In the genomic region with DNA sequence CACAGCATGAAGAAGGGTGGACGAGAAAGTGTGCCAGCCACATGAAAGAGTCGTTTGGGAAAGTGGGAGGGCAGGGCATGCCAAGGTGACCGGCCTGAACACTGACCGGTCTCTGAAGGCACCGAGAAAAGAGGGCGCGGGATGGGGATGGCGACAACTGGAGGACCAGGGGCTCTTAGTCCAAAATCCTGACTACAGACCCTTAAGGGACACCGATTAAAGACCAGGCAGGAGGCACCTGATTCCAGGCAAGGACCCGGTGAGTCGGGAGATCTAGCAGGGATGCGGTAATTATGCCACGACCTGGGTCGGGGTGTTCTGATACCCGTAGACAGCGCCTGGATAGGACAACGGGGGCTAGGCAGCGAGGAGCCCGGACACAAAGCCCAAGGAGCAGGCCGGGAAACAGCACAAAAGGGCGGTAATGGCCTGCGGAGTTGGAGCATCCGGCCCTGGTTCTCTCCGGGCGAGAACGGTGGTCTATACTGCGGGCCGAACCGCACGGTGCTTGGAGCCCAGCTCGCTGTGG, we compare ENCODE assay signal across 8 mouse cellular contexts. TPM values are rescaled to one million over a fixed set of nuclear protein-coding genes. Genes with fewer than 3 reads are reported as not detected.
DNase-seq lines count a peak whose midpoint lies in the region; ATAC-seq and TF ChIP-seq lines count a peak whose summit lies in the region.

No protein-coding gene starts in this region.

- H3K27ac ChIP-seq in heart, embryonic 13.5 days (replicated peaks), result peak overlapping the region; percentile 46
- H3K27ac ChIP-seq in kidney, postnatal 0 days, result peak overlapping the region; percentile 68
- H3K27ac ChIP-seq in midbrain, embryonic 14.5 days (replicated peaks; ENCODE audit: low read depth, low read length), result peak overlapping the region; percentile 98

- TF ChIP-seq CTCF in kidney, postnatal 0 days (IDR thresholded peaks at IDR 0.05; ENCODE audit: low read depth), result no peak

- H3K9me3 ChIP-seq in heart, embryonic 13.5 days, result no peaks in the 10 kb centered on the region
- no peaks in the 10 kb centered on the region for H3K9me3 ChIP-seq in erythroblast, embryonic 14.5 days (ENCODE audit: control insufficient read depth, low read length)
- no peaks in the 10 kb centered on the region for H3K9me3 ChIP-seq in kidney, postnatal 0 days (replicated peaks; ENCODE audit: low read length)
- no peaks in the 10 kb centered on the region for H3K9me3 ChIP-seq in midbrain, embryonic 14.5 days (ENCODE audit: control insufficient read depth, low read length)

- peak overlapping the region; percentile 70 for H3K4me3 ChIP-seq in heart, embryonic 13.5 days
- peak overlapping the region; percentile 73 for H3K4me3 ChIP-seq in erythroblast, embryonic 14.5 days (replicated peaks)
- peak overlapping the region; percentile 59 for H3K4me3 ChIP-seq in kidney, postnatal 0 days (replicated peaks; ENCODE audit: low read depth, low read length)
- H3K4me3 ChIP-seq in midbrain, embryonic 14.5 days (replicated peaks; ENCODE audit: low read depth, low read length), result peak overlapping the region; percentile 73

- intact Hi-C loops in heart, postnatal 36 days (cut with DNase I), result loop anchor here (1.0 kb wide), 1 partner anchor 42 kb away; no protein-coding TSS in a partner anchor

- ATAC-seq in heart, embryonic 13.5 days (ENCODE audit: extremely low read depth, insufficient number of reproducible peaks, low FRiP score, low TSS enrichment), result 0 out of 2 replicates have a peak, but pooled peaks have one; percentile 20
- no peak for ATAC-seq in kidney, postnatal 0 days (replicated peaks; ENCODE audit: low FRiP score, low read depth)
- ATAC-seq in midbrain, embryonic 14.5 days (ENCODE audit: low FRiP score, low TSS enrichment), result peak; percentile 35

- under 1% methylated on average over 31 of the region's 31 CpGs for WGBS in heart, embryonic 13.5 days
- WGBS in kidney, postnatal 0 days, result under 1% methylated on average over 31 of the region's 31 CpGs
- under 1% methylated on average over 31 of the region's 31 CpGs for WGBS in midbrain, embryonic 14.5 days

- H3K4me2 ChIP-seq in heart, embryonic 13.5 days, result peak overlapping the region; percentile 100
- peak overlapping the region; percentile 96 for H3K4me2 ChIP-seq in kidney, postnatal 0 days (ENCODE audit: low read length)
- peak overlapping the region; percentile 100 for H3K4me2 ChIP-seq in midbrain, embryonic 14.5 days (ENCODE audit: low read length)

- DNase-seq in heart, postnatal 36 days, result no peak
- DNase-seq in MN1 (ENCODE audit: low spot score), result peak; percentile 23
- no peak for DNase-seq in kidney, postnatal 0 days (ENCODE audit: low spot score)
- peak; percentile 64 for DNase-seq in midbrain, embryonic 14.5 days
- DNase-seq in right cerebral cortex, postnatal 4 days, result no peak
- DNase-seq in layer of hippocampus, adult 9-11 months, result no peak

- peak overlapping the region; percentile 84 for H3K9ac ChIP-seq in heart, embryonic 13.5 days
- peak overlapping the region; percentile 70 for H3K9ac ChIP-seq in kidney, postnatal 0 days (ENCODE audit: low read depth, low read length)
- peak overlapping the region; percentile 96 for H3K9ac ChIP-seq in midbrain, embryonic 14.5 days (replicated peaks; ENCODE audit: low read length)

- peaks cover 26% of the 10 kb centered on the region for H3K4me1 ChIP-seq in heart, embryonic 13.5 days
- peaks cover 49% of the 10 kb centered on the region for H3K4me1 ChIP-seq in erythroblast, embryonic 14.5 days (ENCODE audit: control insufficient read depth)
- H3K4me1 ChIP-seq in kidney, postnatal 0 days (replicated peaks; ENCODE audit: insufficient read depth, low read length), result peaks cover 14% of the 10 kb centered on the region; the same call in 1 of the 2 replicates
- peaks cover 27% of the 10 kb centered on the region for H3K4me1 ChIP-seq in midbrain, embryonic 14.5 days (ENCODE audit: control insufficient read depth, insufficient read depth, low read length)

- 0 out of 2 replicates have a peak, but pooled peaks cover 15% of the 10 kb centered on the region for H3K27me3 ChIP-seq in heart, embryonic 13.5 days (replicated peaks)
- peaks cover 20% of the 10 kb centered on the region for H3K27me3 ChIP-seq in erythroblast, embryonic 14.5 days (ENCODE audit: control insufficient read depth)
- H3K27me3 ChIP-seq in kidney, postnatal 0 days (ENCODE audit: insufficient read depth, low read length), result no peaks in the 10 kb centered on the region
- H3K27me3 ChIP-seq in midbrain, embryonic 14.5 days (ENCODE audit: control insufficient read depth, insufficient read depth, low read length), result no peaks in the 10 kb centered on the region

- H3K36me3 ChIP-seq in heart, embryonic 13.5 days, result 0 out of 2 replicates have a peak, but pooled peaks cover 2% of the 10 kb centered on the region
- H3K36me3 ChIP-seq in erythroblast, embryonic 14.5 days (ENCODE audit: control insufficient read depth), result no peaks in the 10 kb centered on the region
- no peaks in the 10 kb centered on the region for H3K36me3 ChIP-seq in kidney, postnatal 0 days (ENCODE audit: insufficient read depth, low read length)
- no peaks in the 10 kb centered on the region for H3K36me3 ChIP-seq in midbrain, embryonic 14.5 days (ENCODE audit: control insufficient read depth, insufficient read depth, low read length)

RNA-seq across cellular contexts. Expression of gene Slc43a2, which starts 0.6 kb away (rescaled TPM):
- polyA plus RNA-seq in heart, embryonic 13.5 days (2015; fragmentation: Nextera tagmentation; extraction: Ambion mirVana), result 3.2 and 3.6 TPM in 2 replicates
- total RNA-seq in heart, postnatal 36 days (2021), result 10 to 100 TPM; 17.7 to 22.2 TPM
- 0.29 and 0.56 TPM in 2 replicates for polyA plus RNA-seq in erythroblast, embryonic 14.5 days (2012)
- 16.6 and 19.1 TPM in 2 replicates for polyA plus RNA-seq in kidney, postnatal 0 days (2015; fragmentation: Nextera tagmentation; extraction: Ambion mirVana)
- 15.7 and 18.3 TPM in 2 replicates for polyA plus RNA-seq in midbrain, embryonic 14.5 days (2014; fragmentation: Nextera tagmentation; extraction: Ambion mirVana)

RNA-seq across cellular contexts. Expression of gene Scarf1, which starts 17.6 kb away (rescaled TPM):
- 12.9 and 13.2 TPM in 2 replicates for polyA plus RNA-seq in heart, embryonic 13.5 days (2015; fragmentation: Nextera tagmentation; extraction: Ambion mirVana)
- 10 to 100 TPM in 1 of 2 experiments, 1 to 10 TPM in 1; 9.1 to 10.3 TPM for total RNA-seq in heart, postnatal 36 days (2021)
- 0.04 and 0.06 TPM in 2 replicates for polyA plus RNA-seq in erythroblast, embryonic 14.5 days (2012)
- 13.6 and 14.4 TPM in 2 replicates for polyA plus RNA-seq in kidney, postnatal 0 days (2015; fragmentation: Nextera tagmentation; extraction: Ambion mirVana)
- 2.0 and 3.6 TPM in 2 replicates for polyA plus RNA-seq in midbrain, embryonic 14.5 days (2014; fragmentation: Nextera tagmentation; extraction: Ambion mirVana)

RNA-seq across cellular contexts. Expression of gene Rilp, which starts 21.0 kb away (rescaled TPM):
- polyA plus RNA-seq in heart, embryonic 13.5 days (2015; fragmentation: Nextera tagmentation; extraction: Ambion mirVana), result 3.4 TPM in 2 replicates
- 10 to 100 TPM; 51.4 to 52.3 TPM for total RNA-seq in heart, postnatal 36 days (2021)
- 0.10 TPM in 1 of 2 replicates, not detected in the other for polyA plus RNA-seq in erythroblast, embryonic 14.5 days (2012)
- 4.2 and 4.5 TPM in 2 replicates for polyA plus RNA-seq in kidney, postnatal 0 days (2015; fragmentation: Nextera tagmentation; extraction: Ambion mirVana)
- polyA plus RNA-seq in midbrain, embryonic 14.5 days (2014; fragmentation: Nextera tagmentation; extraction: Ambion mirVana), result 1.0 and 1.6 TPM in 2 replicates

RNA-seq across cellular contexts. Expression of gene Prpf8, which starts 44.3 kb away (rescaled TPM):
- polyA plus RNA-seq in heart, embryonic 13.5 days (2015; fragmentation: Nextera tagmentation; extraction: Ambion mirVana), result 31.6 and 32.1 TPM in 2 replicates
- 10 to 100 TPM; 82.9 to 92.8 TPM for total RNA-seq in heart, postnatal 36 days (2021)
- polyA plus RNA-seq in erythroblast, embryonic 14.5 days (2012), result 2.2 and 4.5 TPM in 2 replicates
- polyA plus RNA-seq in kidney, postnatal 0 days (2015; fragmentation: Nextera tagmentation; extraction: Ambion mirVana), result 36.3 and 36.6 TPM in 2 replicates
- 59.9 and 89.5 TPM in 2 replicates for polyA plus RNA-seq in midbrain, embryonic 14.5 days (2014; fragmentation: Nextera tagmentation; extraction: Ambion mirVana)

RNA-seq across cellular contexts. Expression of gene Pitpna, which starts 57.0 kb away (rescaled TPM):
- polyA plus RNA-seq in heart, embryonic 13.5 days (2015; fragmentation: Nextera tagmentation; extraction: Ambion mirVana), result 54.4 and 56.7 TPM in 2 replicates
- total RNA-seq in heart, postnatal 36 days (2021), result 100 to 1,000 TPM; 103 to 112 TPM
- 2.2 and 2.7 TPM in 2 replicates for polyA plus RNA-seq in erythroblast, embryonic 14.5 days (2012)
- 68.9 and 69.8 TPM in 2 replicates for polyA plus RNA-seq in kidney, postnatal 0 days (2015; fragmentation: Nextera tagmentation; extraction: Ambion mirVana)
- 115 and 120 TPM in 2 replicates for polyA plus RNA-seq in midbrain, embryonic 14.5 days (2014; fragmentation: Nextera tagmentation; extraction: Ambion mirVana)

Comparison
In these comparisons a context has a peak if more than half of its experiments do, and no peak if none do; other contexts are left out.
1. H3K27ac ChIP-seq: peak in every context shown above with its lines; median percentile 98 in midbrain, embryonic 14.5 days; 68 in kidney, postnatal 0 days; 46 in heart, embryonic 13.5 days.
2. DNase-seq: peak in MN1 (single experiment) and midbrain, embryonic 14.5 days (single experiment); none in heart, postnatal 36 days (0 of 2), kidney, postnatal 0 days (single experiment), right cerebral cortex, postnatal 4 days (single experiment) and layer of hippocampus, adult 9-11 months (single experiment).
3. Peak in every context shown above with its lines, with median percentiles within 50 percentile points of each other: H3K4me2 ChIP-seq, H3K4me3 ChIP-seq and H3K9ac ChIP-seq.